Mouse (Mus musculus): ENCODE results near the gene Thsd7a. TPM values are rescaled to one million over a fixed set of nuclear protein-coding genes. Genes with fewer than 3 reads are reported as not detected.

Thsd7a gene
- polyA plus RNA-seq, 1 experiment, result 0.02 TPM

DNA sequence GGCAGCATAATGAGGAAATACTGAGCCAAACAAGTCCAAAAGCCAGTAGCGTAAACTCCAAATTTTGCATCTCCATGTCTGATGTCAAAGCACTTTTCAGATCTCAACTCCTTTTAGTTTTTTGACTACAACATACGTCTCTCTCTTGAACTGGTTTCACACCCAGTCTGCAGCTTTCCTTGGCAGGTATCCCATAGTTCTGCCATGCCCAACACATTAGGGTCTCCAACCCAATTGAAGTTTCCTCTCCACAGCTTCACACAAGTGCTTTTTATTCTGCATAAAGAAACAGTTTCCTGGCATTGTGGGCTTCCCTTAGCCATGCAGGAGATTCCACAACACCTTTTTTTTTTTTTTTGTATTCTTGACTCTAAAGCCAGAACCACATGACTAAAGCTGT is 50.1 kb downstream of the Thsd7a start:
- no peaks in the 10 kb centered on the region for H3K27me3 ChIP-seq (replicated peaks)
- H3K9me3 ChIP-seq, result no peaks in the 10 kb centered on the region
- H3K4me3 ChIP-seq (replicated peaks), result no peak overlapping the region
- no peaks in the 10 kb centered on the region for H3K36me3 ChIP-seq (replicated peaks; ENCODE audit: low read length)
- TF ChIP-seq FLI1 (IDR thresholded peaks at IDR 0.05; ENCODE audit: low read length) (no peak), GATA1 (IDR thresholded peaks at IDR 0.05; ENCODE audit: borderline replicate concordance, low read length) (no peak)
- no peaks in the 10 kb centered on the region for H3K4me1 ChIP-seq

DNA sequence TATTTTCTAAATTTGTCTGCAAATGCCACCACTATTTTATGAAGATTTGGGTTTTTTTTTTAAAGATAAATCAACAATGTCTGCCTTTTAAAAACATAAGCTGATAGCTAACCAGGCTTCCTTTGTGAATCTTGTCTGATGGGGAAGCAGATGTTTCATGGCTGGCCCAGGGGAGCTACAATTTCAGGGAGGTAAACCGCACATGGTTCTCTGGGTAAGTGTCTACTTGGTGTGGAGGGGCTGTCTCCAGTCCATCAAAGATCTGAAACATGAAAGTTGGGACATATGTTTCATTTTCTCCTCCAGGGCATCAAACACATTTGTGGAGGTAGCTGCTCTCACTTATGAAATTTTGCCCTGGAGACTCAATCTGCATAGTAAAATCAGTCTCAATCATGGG is 55.5 kb downstream of the Thsd7a start:
- TF ChIP-seq FLI1 (IDR thresholded peaks at IDR 0.05; ENCODE audit: low read length), result no peak
- no peak for TF ChIP-seq GATA1 (IDR thresholded peaks at IDR 0.05; ENCODE audit: borderline replicate concordance, low read length)

DNA sequence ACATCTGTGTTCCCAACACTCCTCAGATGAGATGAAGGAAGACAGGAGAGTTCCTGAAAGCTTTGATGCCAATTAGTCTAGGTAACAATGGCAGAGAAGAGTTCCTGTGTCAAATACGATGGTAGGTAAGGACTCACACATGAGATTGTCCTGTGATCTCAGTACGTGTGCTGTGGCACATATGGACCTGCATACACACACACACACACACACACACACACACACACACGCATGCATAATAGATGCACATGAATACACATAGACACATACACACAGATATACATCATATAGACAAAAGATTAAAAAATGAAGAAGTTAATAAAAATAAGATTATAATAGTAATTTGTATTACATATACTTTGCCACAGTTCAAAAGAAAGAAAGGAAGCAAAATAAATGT is 56.0 kb downstream of the Thsd7a start:
- no peak for TF ChIP-seq FLI1 (IDR thresholded peaks at IDR 0.05; ENCODE audit: low read length)
- H3K36me3 ChIP-seq (replicated peaks; ENCODE audit: low read length), result no peaks in the 10 kb centered on the region
- no peaks in the 10 kb centered on the region for H3K4me1 ChIP-seq
- no peaks in the 10 kb centered on the region for H3K9me3 ChIP-seq
- H3K27me3 ChIP-seq (replicated peaks), result no peaks in the 10 kb centered on the region
- H3K4me3 ChIP-seq (replicated peaks), result no peak overlapping the region

More for the DNA sequence above, 55.5 kb downstream of the Thsd7a start:
- no peaks in the 10 kb centered on the region for H3K27me3 ChIP-seq (replicated peaks)
- H3K36me3 ChIP-seq (replicated peaks; ENCODE audit: low read length), result no peaks in the 10 kb centered on the region
- no peak overlapping the region for H3K4me3 ChIP-seq (replicated peaks)
- H3K9me3 ChIP-seq, result no peaks in the 10 kb centered on the region
- no peaks in the 10 kb centered on the region for H3K4me1 ChIP-seq

- Histone ChIP-seq H3K4me1 (no peaks in the 10 kb centered on the region), H3K9me3 (no peaks in the 10 kb centered on the region), H3K27me3 (replicated peaks) (no peaks in the 10 kb centered on the region), H3K36me3 (replicated peaks; ENCODE audit: low read length) (no peaks in the 10 kb centered on the region), H3K4me3 (replicated peaks) (no peak overlapping the region)
- TF ChIP-seq FLI1 (IDR thresholded peaks at IDR 0.05; ENCODE audit: low read length) (no peak), GATA1 (IDR thresholded peaks at IDR 0.05; ENCODE audit: borderline replicate concordance, low read length) (no peak)
These were observed 99.6 kb downstream of the Thsd7a start for GRCm38 (mm10) chr6:12649633-12650032.

DNA sequence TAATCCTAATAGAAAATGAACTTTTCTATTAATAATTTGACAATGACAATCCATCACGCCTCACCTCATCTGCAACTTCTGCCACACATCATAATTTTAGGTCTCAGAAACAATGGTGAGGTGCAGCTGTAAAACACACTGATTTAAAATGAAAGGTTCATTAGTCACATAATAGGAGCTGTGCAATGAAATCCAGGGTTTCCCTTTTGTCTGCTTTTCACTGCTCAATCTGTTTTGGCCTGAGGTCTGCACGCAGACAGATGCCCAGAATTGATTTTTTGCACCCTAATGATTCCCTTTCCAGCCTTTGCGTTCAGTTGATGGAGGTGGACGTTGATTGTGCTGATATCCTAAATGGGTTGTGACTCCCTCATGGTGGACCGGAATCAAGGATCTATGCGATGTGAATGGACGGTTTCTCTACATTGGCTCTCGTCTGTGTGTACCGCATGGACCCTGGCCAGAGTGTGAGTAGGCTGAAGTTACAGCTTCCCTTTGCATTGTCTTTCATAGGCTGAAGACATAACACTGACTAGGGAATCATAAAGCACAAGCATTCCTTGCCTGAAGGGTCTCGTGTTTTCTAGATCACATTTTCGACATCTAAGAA is 120.5 kb downstream of the Thsd7a start:
- Histone ChIP-seq H3K4me3 (replicated peaks) (no peak overlapping the region), H3K27me3 (replicated peaks) (no peaks in the 10 kb centered on the region), H3K9me3 (peaks cover 6% of the 10 kb centered on the region; the same call in 1 of the 2 replicates), H3K4me1 (no peaks in the 10 kb centered on the region), H3K36me3 (replicated peaks; ENCODE audit: low read length) (no peaks in the 10 kb centered on the region)
- no peak for TF ChIP-seq FLI1 (IDR thresholded peaks at IDR 0.05; ENCODE audit: low read length)
- no peak for TF ChIP-seq GATA1 (IDR thresholded peaks at IDR 0.05; ENCODE audit: borderline replicate concordance, low read length)

DNA sequence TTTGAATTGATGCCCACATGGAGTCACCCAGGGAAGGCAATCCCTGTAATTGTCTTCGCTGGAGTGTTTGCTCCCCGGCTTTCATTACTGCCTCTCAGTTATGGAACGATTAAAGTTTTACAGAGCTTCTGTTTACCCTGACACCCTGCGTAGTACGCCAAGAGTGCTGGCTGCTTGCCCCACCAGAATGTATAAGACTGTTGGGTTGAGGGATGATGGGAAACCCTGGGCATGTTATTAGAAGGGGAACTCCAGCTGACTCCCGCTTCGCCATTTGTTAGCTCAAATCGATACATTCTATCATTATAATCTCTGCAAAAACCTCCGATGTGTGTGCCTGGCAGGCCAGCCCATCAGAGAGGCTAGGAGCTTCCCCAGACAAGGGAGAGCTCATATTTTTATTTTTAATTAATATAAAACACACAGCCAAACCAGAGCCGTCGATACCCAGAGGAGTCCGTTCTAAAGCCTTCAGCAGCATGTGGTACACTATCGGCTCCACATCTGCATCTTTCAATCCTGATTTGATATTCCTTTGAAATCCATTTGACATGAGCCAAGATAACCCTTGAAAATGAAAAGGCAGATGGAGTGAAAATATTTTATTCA is 142.5 kb downstream of the Thsd7a start:
- Histone ChIP-seq H3K27me3 (replicated peaks) (no peaks in the 10 kb centered on the region), H3K36me3 (replicated peaks; ENCODE audit: low read length) (no peaks in the 10 kb centered on the region), H3K4me1 (no peaks in the 10 kb centered on the region), H3K9me3 (peaks cover 7% of the 10 kb centered on the region; the same call in 1 of the 2 replicates), H3K4me3 (replicated peaks) (no peak overlapping the region)
- no peak for TF ChIP-seq FLI1 (IDR thresholded peaks at IDR 0.05; ENCODE audit: low read length)
- TF ChIP-seq GATA1 (IDR thresholded peaks at IDR 0.05; ENCODE audit: borderline replicate concordance, low read length), result no peak

DNA sequence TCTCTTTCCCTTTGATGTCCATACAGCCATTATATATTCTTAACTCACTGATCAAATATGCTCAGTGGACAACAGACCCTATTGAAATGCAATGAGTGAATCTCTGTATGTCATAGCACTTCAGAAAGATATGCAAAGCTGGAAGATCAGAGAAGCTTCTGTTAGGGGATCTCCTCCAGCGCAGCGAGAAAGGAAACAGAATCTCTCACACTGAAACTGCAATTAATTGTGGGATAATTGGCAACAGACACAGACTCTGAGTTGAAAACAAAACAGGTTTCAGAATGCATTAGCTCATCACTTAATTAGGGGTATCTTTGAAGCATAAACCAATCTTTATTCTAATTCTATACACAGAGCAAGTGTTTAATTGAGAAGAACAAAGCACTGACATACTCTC is 146.3 kb downstream of the Thsd7a start:
- H3K36me3 ChIP-seq (replicated peaks; ENCODE audit: low read length), result no peaks in the 10 kb centered on the region
- TF ChIP-seq GATA1 (IDR thresholded peaks at IDR 0.05; ENCODE audit: borderline replicate concordance, low read length), result no peak
- TF ChIP-seq FLI1 (IDR thresholded peaks at IDR 0.05; ENCODE audit: low read length), result no peak
- H3K4me3 ChIP-seq (replicated peaks), result no peak overlapping the region
- H3K27me3 ChIP-seq (replicated peaks), result no peaks in the 10 kb centered on the region
- H3K4me1 ChIP-seq, result no peaks in the 10 kb centered on the region
- H3K9me3 ChIP-seq, result no peaks in the 10 kb centered on the region

DNA sequence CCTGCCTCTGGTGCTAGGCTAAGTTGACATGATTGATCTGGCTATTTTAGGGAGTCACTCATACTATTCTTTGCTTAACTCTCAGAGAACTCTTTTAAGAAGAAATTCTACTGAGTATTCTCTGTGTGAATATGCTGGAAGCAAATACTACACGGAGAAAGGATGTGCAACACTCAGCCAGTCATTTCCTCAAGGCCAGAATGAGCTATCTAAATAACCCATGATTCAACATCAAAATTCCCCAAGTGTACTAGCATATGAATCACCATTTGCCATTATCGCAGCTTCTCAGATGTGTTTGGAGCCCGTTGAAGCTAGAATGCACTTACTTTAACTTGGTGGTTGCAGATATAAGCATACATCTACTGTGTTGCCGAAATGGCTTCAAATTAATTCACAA is 147.0 kb downstream of the Thsd7a start:
- TF ChIP-seq GATA1 (IDR thresholded peaks at IDR 0.05; ENCODE audit: borderline replicate concordance, low read length) (no peak), FLI1 (IDR thresholded peaks at IDR 0.05; ENCODE audit: low read length) (no peak)
- Histone ChIP-seq H3K36me3 (replicated peaks; ENCODE audit: low read length) (no peaks in the 10 kb centered on the region), H3K4me1 (no peaks in the 10 kb centered on the region), H3K4me3 (replicated peaks) (no peak overlapping the region), H3K9me3 (no peaks in the 10 kb centered on the region), H3K27me3 (replicated peaks) (no peaks in the 10 kb centered on the region)

- no peaks in the 10 kb centered on the region for H3K27me3 ChIP-seq (replicated peaks)
- H3K4me3 ChIP-seq (replicated peaks), result no peak overlapping the region
- TF ChIP-seq FLI1 (IDR thresholded peaks at IDR 0.05; ENCODE audit: low read length) (no peak), GATA1 (IDR thresholded peaks at IDR 0.05; ENCODE audit: borderline replicate concordance, low read length) (no peak)
- H3K9me3 ChIP-seq, result no peaks in the 10 kb centered on the region
- no peaks in the 10 kb centered on the region for H3K36me3 ChIP-seq (replicated peaks; ENCODE audit: low read length)
- H3K4me1 ChIP-seq, result no peaks in the 10 kb centered on the region
These were observed 164.8 kb downstream of the Thsd7a start for GRCm38 (mm10) chr6:12584456-12584855.

DNA sequence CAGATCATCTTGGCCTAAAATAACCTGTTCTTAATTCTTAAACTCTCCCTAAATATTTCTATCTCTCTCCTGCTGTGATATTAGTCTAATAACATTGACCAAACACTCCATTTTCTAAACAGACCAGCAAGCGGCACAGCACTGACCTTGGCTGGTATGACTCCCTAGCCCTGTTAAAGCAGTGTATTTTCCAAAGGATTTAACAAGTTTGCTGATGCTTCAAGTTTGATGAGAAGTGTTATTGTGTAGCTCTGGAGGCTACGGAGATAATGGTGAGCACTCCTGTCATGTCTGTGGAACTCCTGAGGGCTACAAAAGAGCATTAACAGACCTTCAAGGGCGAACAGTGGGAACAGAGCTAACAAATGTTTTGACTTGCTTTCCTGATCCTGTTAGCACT is 168.1 kb downstream of the Thsd7a start:
- no peaks in the 10 kb centered on the region for H3K36me3 ChIP-seq (replicated peaks; ENCODE audit: low read length)
- H3K9me3 ChIP-seq, result no peaks in the 10 kb centered on the region
- no peaks in the 10 kb centered on the region for H3K27me3 ChIP-seq (replicated peaks)
- no peaks in the 10 kb centered on the region for H3K4me1 ChIP-seq
- H3K4me3 ChIP-seq (replicated peaks), result no peak overlapping the region
- TF ChIP-seq FLI1 (IDR thresholded peaks at IDR 0.05; ENCODE audit: low read length) (no peak), GATA1 (IDR thresholded peaks at IDR 0.05; ENCODE audit: borderline replicate concordance, low read length) (no peak)

All from megakaryocyte, embryonic 14.5 days (primary cell).